Mouse (Mus musculus): ENCODE results near the gene Smim11.

DNA sequence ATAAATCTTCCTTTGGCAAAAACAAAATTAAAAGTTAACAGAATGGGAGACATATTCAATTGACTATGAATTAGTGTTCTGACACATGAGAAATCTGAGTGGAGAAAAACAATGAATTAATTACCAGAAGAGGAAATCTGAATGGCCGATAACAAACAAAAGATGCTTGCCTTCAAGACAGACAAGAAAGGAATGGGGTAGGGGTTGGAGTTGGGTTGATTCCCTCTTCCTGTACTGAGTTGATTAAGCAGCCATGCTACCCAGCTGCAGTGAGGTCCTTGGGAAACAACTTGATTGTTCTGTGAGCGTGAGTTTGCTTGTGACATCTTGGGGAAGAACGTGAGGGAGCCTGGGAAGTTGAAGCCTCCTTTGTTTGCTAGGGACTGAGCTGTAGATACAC lies 46.8 kb upstream of the Smim11 start:
- TF ChIP-seq CTCF (IDR thresholded peaks at IDR 0.05) (no peak), EP300 (IDR thresholded peaks at IDR 0.05) (no peak)
